Mouse (Mus musculus) bone marrow macrophage, adult 2 months (primary cell): ENCODE results near the gene Dnm1.

Experiments
- CTCF ChIP-seq: IDR thresholded peaks from 2 replicates; pipeline ENCODE4 v1.5.1; 2012; ENCODE audit warnings: low read depth, mild to moderate bottlenecking, low read length, moderate library complexity
- POLR2A ChIP-seq: IDR thresholded peaks from 2 replicates; pipeline ENCODE4 v1.6.1; 2012; ENCODE audit warnings: mild to moderate bottlenecking, low read depth, low read length, borderline replicate concordance

DNA sequence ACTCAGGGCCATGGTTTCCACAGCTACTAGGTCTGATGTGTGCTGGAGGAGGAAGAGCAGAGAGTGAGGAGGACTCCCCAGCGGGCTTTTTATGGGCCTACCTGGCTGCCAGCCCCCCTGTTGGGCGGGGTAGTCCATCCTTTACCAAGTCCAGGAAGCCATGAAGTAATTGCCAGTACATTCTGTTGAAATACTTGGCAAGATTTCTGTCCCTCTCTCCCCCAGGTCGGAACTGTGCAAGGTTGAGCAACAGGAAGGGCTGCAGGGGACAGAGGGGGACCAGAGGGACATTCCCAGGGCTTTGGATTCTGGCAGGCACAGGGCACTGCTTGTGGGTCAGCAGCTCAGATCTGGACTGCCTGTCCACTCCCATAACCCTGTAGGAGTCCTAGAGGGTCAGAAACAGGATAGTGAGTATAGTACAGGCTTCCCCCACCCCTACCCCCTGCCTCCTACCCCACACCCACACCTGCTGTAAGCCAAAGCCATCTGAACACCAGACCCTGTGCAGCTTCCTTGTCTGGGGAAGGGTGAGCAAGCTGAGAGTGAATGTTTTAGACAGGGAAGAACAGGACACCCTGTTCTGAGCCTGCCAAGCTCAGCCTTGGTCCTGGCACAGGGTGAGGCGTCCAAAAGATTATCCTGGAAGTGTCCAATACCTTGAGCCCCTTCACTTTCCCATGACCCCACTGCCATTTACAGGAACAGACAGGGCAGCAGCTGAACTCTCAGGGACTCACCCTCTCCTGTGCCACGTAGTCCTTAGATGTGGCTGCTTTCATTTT, 34.8 kb upstream of the Dnm1 start, which contains the start of gene Lcn2:
- no peak for TF ChIP-seq POLR2A
- TF ChIP-seq CTCF: no peak
